9 mouse cellular contexts compared by ENCODE assay signal in the genomic region with DNA sequence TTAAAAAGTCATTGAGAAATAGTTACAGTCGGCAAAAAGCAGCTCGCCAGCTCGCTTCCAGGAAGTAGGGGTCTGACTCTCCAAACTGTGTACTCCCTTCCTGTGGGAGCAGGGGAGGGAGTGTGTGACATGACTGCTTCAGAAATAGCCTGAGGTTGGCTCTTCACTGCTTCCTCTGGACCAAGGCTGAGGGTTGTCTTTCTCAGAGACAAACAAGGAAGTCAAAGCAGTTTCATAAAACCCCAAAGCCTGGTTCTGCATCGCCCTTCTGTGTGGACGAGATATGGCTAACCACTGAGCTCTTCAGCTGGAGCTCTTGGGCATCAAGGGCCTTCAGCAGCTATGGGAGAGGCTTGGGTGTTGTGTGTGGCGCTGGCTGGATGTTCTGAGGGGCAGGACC.
DNase-seq lines count a peak whose midpoint lies in the region; ATAC-seq and TF ChIP-seq lines count a peak whose summit lies in the region.
"Had no signal": no experiment of that assay in that cellular context is flagged by ENCODE, and none has a peak within 500 bp of the region (broad histone marks: within the 10 kb centered on the region; RNA-seq: fewer than 3 reads in every experiment).

No protein-coding gene starts in this region.

- peaks cover 90% of the 10 kb centered on the region for H3K4me1 ChIP-seq in G1E (ENCODE audit: insufficient read depth, low read depth, low read length)
- H3K4me1 ChIP-seq in embryonic facial prominence, embryonic 10.5 days: peaks cover 37% of the 10 kb centered on the region
- H3K4me1 ChIP-seq in cerebellum, adult 2 months (ENCODE audit: control insufficient read depth, insufficient read depth, low read length): no peaks in the 10 kb centered on the region; the same call in 1 of the 2 replicates
- H3K4me1 ChIP-seq: hindbrain, embryonic 15.5 days had no signal

- DNase-seq in kidney, postnatal 10 days: peak; percentile 37
- no peak for DNase-seq in kidney, adult 18-20 months
- peak; percentile 16 for DNase-seq in G1E (ENCODE audit: low spot score)
- DNase-seq in embryonic facial prominence, embryonic 10.5 days (ENCODE audit: low spot score): no peak
- DNase-seq in cerebellum, adult 2 months: no peak
- DNase-seq in embryo, embryonic 9.5 days (ENCODE audit: extremely low spot score): no peak

- peak overlapping the region; percentile 31; the same call in 1 of the 2 replicates for H3K4me3 ChIP-seq in G1E (ENCODE audit: low read depth, low read length)
- H3K4me3 ChIP-seq in embryonic facial prominence, embryonic 10.5 days: no peak overlapping the region
- H3K4me3 ChIP-seq in cerebellum, adult 2 months (replicated peaks; ENCODE audit: insufficient read depth, low read depth, low read length): no peak overlapping the region
- H3K4me3 ChIP-seq: hindbrain, embryonic 15.5 days; limb, embryonic 13.5 days had no signal

- 88% methylated on average over 6 of the region's 6 CpGs for WGBS in embryonic facial prominence, embryonic 10.5 days
- 95% methylated on average over 6 of the region's 6 CpGs for WGBS in cerebellum, adult 2 months

- no peaks in the 10 kb centered on the region for H3K9me3 ChIP-seq in G1E (replicated peaks)
- H3K9me3 ChIP-seq in embryonic facial prominence, embryonic 10.5 days: no peaks in the 10 kb centered on the region
- H3K9me3 ChIP-seq: hindbrain, embryonic 15.5 days had no signal

- TF ChIP-seq CTCF in G1E (IDR thresholded peaks at IDR 0.05; ENCODE audit: low read depth, low read length): no peak
- TF ChIP-seq CTCF in cerebellum, adult 2 months (IDR thresholded peaks at IDR 0.05; ENCODE audit: borderline replicate concordance, insufficient read depth, low read depth, low read length): no peak

- H3K36me3 ChIP-seq in G1E (replicated peaks): peaks cover 17% of the 10 kb centered on the region
- no peaks in the 10 kb centered on the region for H3K36me3 ChIP-seq in embryonic facial prominence, embryonic 10.5 days (replicated peaks)
- H3K36me3 ChIP-seq: hindbrain, embryonic 15.5 days; limb, embryonic 13.5 days had no signal

- no peaks in the 10 kb centered on the region for H3K27me3 ChIP-seq in G1E (ENCODE audit: insufficient read depth, low read length)
- no peaks in the 10 kb centered on the region for H3K27me3 ChIP-seq in embryonic facial prominence, embryonic 10.5 days (replicated peaks; ENCODE audit: low read depth, poor library complexity, severe bottlenecking)
- no peaks in the 10 kb centered on the region for H3K27me3 ChIP-seq in cerebellum, adult 2 months (ENCODE audit: control insufficient read depth, insufficient read depth, low read length)
- H3K27me3 ChIP-seq: hindbrain, embryonic 15.5 days; limb, embryonic 13.5 days had no signal

- TF ChIP-seq POLR2A in cerebellum, adult 2 months (IDR thresholded peaks at IDR 0.05; ENCODE audit: borderline replicate concordance, insufficient read depth, low read length): no peak

- ATAC-seq in G1E (ENCODE audit: extremely low read depth, insufficient number of reproducible peaks, low FRiP score, poor library complexity, severe bottlenecking): no peak
- ATAC-seq in megakaryocyte, adult 5-6 weeks (ENCODE audit: poor library complexity, severe bottlenecking): peak; percentile 87

- peak overlapping the region; percentile 63 for H3K27ac ChIP-seq in embryonic facial prominence, embryonic 10.5 days (replicated peaks)
- H3K27ac ChIP-seq in cerebellum, adult 2 months (ENCODE audit: insufficient read depth, low read length): no peak overlapping the region
- H3K27ac ChIP-seq: hindbrain, embryonic 15.5 days; limb, embryonic 13.5 days had no signal

Comparison
In these comparisons a context has a peak if more than half of its experiments do, and no peak if none do; other contexts are left out.
1. DNase-seq: peak in kidney, postnatal 10 days (single experiment) and G1E (single experiment); none in kidney, adult 18-20 months (single experiment), embryonic facial prominence, embryonic 10.5 days (single experiment), cerebellum, adult 2 months (0 of 2) and embryo, embryonic 9.5 days (single experiment).